Mouse (Mus musculus): Measurements from ENCODE around the gene Ccdc57. TPM values are rescaled to one million over a fixed set of nuclear protein-coding genes. Genes with fewer than 3 reads are reported as not detected.
A peak's percentile ranks its signal among the peaks of the same experiment; 100 is the strongest.

Ccdc57 gene
- total and polyA plus RNA-seq, 2 experiments from 2014 or later: 4.8 to 7.1 TPM

DNA sequence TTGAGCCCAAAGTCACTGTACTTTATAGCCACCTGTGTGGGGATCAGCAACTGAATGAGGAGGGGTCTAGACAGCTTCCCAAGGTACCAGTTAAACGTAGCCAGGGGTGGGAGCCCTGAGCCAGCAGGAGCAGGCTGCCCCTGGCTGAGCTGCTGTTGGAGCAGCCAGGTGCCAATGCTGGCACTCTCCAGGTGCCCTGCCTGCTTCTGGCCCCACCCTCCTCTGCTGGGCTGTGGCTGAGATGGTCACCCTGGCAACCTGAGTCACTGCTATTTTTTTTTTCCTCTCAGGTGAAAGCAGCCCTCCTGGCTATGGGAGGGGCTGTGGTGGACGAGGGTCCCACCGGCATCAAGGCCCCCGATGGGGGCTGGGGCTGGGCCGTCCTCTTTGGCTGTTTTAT, 22.3 kb upstream of the Ccdc57 start:
- TF ChIP-seq CTCF (IDR thresholded peaks at IDR 0.05; ENCODE audit: low read depth): no peak
- Histone ChIP-seq H3K27me3 (ENCODE audit: insufficient read depth, low read length) (peaks cover 3% of the 10 kb centered on the region), H3K4me3 (ENCODE audit: low read length) (no peak overlapping the region), H3K27ac (no peak overlapping the region), H3K9me3 (ENCODE audit: low read length) (no peaks in the 10 kb centered on the region), H3K36me3 (ENCODE audit: insufficient read depth, low read length) (peaks cover 10% of the 10 kb centered on the region), H3K4me1 (ENCODE audit: insufficient read depth, low read length) (peaks cover 7% of the 10 kb centered on the region; the same call in 1 of the 2 replicates), H3K9ac (replicated peaks; ENCODE audit: low read length) (no peak overlapping the region), H3K4me2 (ENCODE audit: low read depth, low read length) (no peak overlapping the region)
- ATAC-seq (no peak), DNase-seq (ENCODE audit: low spot score) (no peak)
- 86% methylated on average over 5 of the region's 5 CpGs for WGBS

DNA sequence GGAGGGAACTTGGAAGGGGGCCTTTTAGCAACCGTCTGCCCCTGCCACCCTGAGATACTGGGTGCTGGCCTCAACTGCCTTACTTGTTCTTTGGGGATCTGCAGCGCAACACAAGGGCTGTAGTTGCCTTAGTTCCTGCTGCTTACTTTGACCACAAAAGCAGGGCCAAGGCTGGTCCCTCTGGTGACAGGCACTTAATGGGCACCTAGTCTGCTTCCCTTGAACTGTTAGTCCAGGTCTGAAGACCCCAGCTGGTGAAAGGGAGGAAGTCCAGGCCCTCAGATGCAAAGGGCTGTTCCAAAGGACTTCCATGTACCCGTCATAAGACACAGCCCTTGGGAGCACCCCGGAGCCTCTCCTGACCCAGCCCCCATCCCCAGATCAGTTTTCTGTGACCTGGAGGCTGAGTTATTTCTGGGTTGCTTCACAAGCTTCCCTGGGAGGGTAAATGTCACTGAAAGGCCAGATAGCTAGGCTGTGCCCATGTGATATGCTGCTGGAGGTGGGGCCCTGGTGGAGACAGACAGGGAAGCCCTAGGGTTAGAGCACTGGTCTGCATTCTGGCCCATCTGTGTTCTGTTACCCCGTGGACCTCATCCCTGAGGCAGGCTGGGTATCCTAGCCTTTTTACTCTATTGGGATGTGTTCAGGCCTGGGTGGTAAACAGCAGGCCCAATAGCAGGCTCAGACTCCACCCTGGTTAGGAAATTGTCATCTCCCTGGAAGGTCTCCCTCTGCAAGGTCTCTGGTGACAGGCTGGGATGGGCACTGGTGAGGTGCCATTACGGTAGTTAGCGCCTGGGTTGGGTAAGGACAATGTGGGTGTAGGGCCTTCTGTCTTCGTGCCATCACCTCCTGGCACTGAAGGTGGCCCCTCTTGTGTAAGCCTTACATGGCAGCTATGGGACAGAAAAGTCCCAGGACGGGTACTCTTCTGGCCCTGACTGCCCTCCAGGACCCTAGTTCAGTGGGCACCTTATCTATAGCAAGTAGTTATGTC, 19.4 kb upstream of the Ccdc57 start:
- Histone ChIP-seq H3K4me2 (ENCODE audit: low read depth, low read length) (peak overlapping the region; percentile 66; the same call in 1 of the 2 replicates), H3K27me3 (ENCODE audit: insufficient read depth, low read length) (peaks cover 23% of the 10 kb centered on the region), H3K4me3 (ENCODE audit: low read length) (no peak overlapping the region), H3K4me1 (ENCODE audit: insufficient read depth, low read length) (peaks cover 10% of the 10 kb centered on the region; the same call in 1 of the 2 replicates), H3K36me3 (ENCODE audit: insufficient read depth, low read length) (peaks cover 10% of the 10 kb centered on the region), H3K9ac (replicated peaks; ENCODE audit: low read length) (no peak overlapping the region), H3K27ac (no peak overlapping the region), H3K9me3 (ENCODE audit: low read length) (no peaks in the 10 kb centered on the region)
- DNase-seq (ENCODE audit: low spot score): no peak
- TF ChIP-seq CTCF (IDR thresholded peaks at IDR 0.05; ENCODE audit: low read depth): peak; percentile 8; the same call in 1 of the 2 replicates
- no peak for ATAC-seq
- WGBS: 80% methylated on average over 9 of the region's 9 CpGs

DNA sequence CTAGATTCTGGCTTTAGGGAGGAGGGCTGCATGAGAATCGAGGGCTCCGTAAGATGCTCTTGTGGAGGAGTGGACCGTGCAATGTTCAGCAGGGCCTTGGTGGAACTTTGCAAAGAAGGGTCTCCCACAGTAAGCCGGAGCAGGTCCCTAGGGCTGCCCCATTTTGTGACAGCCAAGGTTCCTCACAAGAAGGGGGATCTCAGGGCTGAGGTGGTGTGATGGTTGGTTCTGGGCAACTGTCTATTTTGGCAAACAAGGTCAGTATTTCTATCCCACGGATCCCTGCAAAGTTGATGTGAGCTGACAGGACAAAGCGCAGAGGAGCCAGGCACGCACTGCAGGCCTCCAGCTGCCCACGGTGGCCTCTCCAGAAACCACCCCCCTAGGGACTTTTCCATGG, 18.6 kb upstream of the Ccdc57 start:
- Histone ChIP-seq H3K9me3 (ENCODE audit: low read length) (no peaks in the 10 kb centered on the region), H3K27ac (peak overlapping the region; percentile 36; the same call in 1 of the 2 replicates), H3K4me3 (ENCODE audit: low read length) (peak overlapping the region; percentile 39), H3K4me2 (ENCODE audit: low read depth, low read length) (peak overlapping the region; percentile 66), H3K9ac (replicated peaks; ENCODE audit: low read length) (no peak overlapping the region; the same call in 1 of the 2 replicates), H3K27me3 (ENCODE audit: insufficient read depth, low read length) (peaks cover 23% of the 10 kb centered on the region), H3K4me1 (ENCODE audit: insufficient read depth, low read length) (peaks cover 10% of the 10 kb centered on the region; the same call in 1 of the 2 replicates), H3K36me3 (ENCODE audit: insufficient read depth, low read length) (peaks cover 6% of the 10 kb centered on the region)
- DNase-seq (ENCODE audit: low spot score) (no peak), ATAC-seq (peak; percentile 1; the same call in 1 of the 2 replicates)
- WGBS: 22% methylated on average over 8 of the region's 8 CpGs
- no peak for TF ChIP-seq CTCF (IDR thresholded peaks at IDR 0.05; ENCODE audit: low read depth)

DNA sequence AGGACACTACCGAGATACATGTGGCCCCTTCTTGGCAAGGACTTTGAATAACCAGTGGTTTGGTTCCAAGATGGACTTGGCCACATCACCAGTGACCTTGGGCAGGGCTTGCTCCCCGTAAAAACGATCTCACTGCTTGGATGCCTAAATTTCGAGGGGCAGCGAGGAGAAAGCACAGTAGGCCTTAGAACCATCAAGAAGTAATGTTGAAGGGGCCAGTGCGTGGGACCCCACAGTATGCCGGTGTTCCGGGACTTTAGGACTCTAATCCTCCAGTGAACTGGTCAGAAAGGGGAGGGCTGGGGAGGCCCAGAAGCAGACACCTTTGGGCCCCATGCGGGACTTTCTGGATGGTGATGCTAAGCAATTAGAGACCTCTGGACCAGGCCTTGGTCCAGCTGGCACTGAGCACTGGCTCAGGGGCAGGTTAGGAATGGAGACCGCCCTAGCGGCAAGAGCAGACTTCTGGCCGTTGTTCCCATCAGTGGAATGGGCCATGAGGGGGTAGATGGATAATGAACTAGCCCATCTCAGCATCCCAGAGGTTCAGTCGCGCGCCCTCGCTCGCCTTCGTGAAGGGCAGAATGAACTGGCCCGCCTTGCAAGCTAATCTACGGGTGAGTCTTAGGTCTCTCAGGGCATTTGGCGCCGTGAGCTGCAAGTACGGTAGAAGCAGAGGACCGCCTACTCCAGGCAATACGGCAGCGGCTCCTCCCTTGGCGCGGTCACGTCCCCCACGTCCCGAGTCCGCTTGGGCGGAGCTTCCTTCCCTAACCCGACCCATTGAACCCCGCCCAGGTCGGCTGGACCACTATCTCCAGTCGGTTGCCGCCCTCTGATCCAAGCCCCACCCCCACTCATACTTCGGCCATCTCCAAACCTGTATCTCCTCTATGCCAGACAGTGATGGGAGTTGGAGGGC, 17.9 kb upstream of the Ccdc57 start:
- Histone ChIP-seq H3K9ac (replicated peaks; ENCODE audit: low read length) (no peak overlapping the region; the same call in 1 of the 2 replicates), H3K27ac (peak overlapping the region; percentile 36; the same call in 1 of the 2 replicates), H3K36me3 (ENCODE audit: insufficient read depth, low read length) (no peaks in the 10 kb centered on the region), H3K27me3 (ENCODE audit: insufficient read depth, low read length) (peaks cover 23% of the 10 kb centered on the region), H3K4me1 (ENCODE audit: insufficient read depth, low read length) (peaks cover 10% of the 10 kb centered on the region; the same call in 1 of the 2 replicates), H3K9me3 (ENCODE audit: low read length) (no peaks in the 10 kb centered on the region), H3K4me3 (ENCODE audit: low read length) (peak overlapping the region; percentile 39), H3K4me2 (ENCODE audit: low read depth, low read length) (peak overlapping the region; percentile 66)
- DNase-seq (ENCODE audit: low spot score) (peak; percentile 85), ATAC-seq (peak; percentile 80)
- peak; percentile 21; the same call in 1 of the 2 replicates for TF ChIP-seq CTCF (IDR thresholded peaks at IDR 0.05; ENCODE audit: low read depth)
- 3% methylated on average over 39 of the region's 39 CpGs for WGBS

DNA sequence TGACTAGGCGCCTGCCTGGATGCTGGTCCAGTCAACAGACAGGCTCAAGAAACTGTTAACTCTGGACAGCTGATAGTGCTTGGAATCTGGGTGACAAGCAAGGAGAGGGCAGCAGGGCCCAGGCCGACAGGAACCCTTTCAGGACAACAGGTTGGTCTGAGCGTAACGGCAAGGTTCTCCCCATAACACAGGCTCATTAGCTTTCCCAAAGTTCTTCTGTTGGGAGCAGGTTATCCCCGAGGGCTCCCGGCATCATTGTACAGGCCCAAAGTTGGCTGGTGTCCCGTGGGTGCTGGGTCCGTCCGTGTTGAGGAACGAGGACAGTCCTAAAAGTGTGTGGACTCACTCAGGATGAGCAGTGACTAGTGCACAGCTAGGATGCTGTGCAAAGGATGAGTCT, 17.2 kb upstream of the Ccdc57 start:
- Histone ChIP-seq H3K36me3 (ENCODE audit: insufficient read depth, low read length) (no peaks in the 10 kb centered on the region), H3K4me1 (ENCODE audit: insufficient read depth, low read length) (peaks cover 10% of the 10 kb centered on the region; the same call in 1 of the 2 replicates), H3K9me3 (ENCODE audit: low read length) (no peaks in the 10 kb centered on the region), H3K4me2 (ENCODE audit: low read depth, low read length) (peak overlapping the region; percentile 66; the same call in 1 of the 2 replicates), H3K27me3 (ENCODE audit: insufficient read depth, low read length) (peaks cover 23% of the 10 kb centered on the region), H3K4me3 (ENCODE audit: low read length) (peak overlapping the region; percentile 31; the same call in 1 of the 2 replicates), H3K27ac (no peak overlapping the region), H3K9ac (replicated peaks; ENCODE audit: low read length) (no peak overlapping the region)
- no peak for TF ChIP-seq CTCF (IDR thresholded peaks at IDR 0.05; ENCODE audit: low read depth)
- no peak for DNase-seq (ENCODE audit: low spot score)
- ATAC-seq: no peak
- WGBS: 22% methylated on average over 10 of the region's 10 CpGs
